In the genomic region with DNA sequence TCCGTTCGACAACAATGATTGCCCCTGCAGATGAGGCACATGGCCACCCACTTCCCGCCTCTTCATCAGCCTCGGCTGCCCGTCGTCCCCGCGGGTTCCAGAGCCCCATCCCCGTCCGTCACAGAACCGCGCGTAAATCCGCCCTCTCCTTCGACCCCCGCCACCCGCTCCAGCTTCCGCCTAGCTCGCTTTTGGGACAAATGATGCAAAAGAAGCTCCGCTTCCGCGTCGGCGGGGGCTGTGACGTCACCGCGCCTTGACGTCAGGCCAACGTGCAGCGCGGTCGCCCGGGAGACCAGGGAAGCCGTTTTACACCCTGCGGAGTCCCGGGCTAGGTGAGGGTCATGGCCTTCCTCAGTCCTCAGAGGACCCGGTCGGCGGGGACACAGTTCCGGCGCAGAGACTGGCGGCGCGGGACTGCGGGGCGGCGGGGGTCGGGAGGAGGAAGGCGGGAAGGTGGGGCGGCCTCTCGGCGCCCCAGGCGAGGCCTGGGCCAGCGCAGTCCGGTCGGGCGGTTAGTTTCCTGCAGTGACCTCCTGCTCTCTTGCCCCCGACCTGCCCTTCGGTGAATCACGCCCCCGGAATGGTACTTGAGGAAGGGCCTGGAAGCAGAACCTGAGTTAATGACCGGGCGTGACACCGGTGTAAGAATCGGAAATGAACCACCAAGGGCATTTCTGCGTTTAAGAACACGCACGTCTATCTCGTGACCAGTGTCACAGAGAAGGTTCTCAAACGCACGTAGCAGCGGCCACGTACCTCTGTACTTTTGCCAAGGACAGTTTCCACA, we compare ENCODE assay signal across 8 mouse cellular contexts. TPM values are rescaled to one million over a fixed set of nuclear protein-coding genes. Genes with fewer than 3 reads are reported as not detected.
A peak's percentile ranks its signal among the peaks of the same experiment; 100 is the strongest.
DNase-seq lines count a peak whose midpoint lies in the region; ATAC-seq and TF ChIP-seq lines count a peak whose summit lies in the region.

Gene Lekr1, plus strand, starts transcription at position 252 of the 790 bp plus-strand sequence.

- peak; percentile 86 for ATAC-seq in cerebellum, adult (ENCODE audit: insufficient number of reproducible peaks, low FRiP score, low TSS enrichment)
- peak; percentile 95 for ATAC-seq in forebrain, embryonic 14.5 days
- ATAC-seq in liver, embryonic 16.5 days (ENCODE audit: low read depth), result peak; percentile 89
- peak; percentile 94 for ATAC-seq in neural tube, embryonic 12.5 days (ENCODE audit: low FRiP score, low read depth)
- ATAC-seq in stomach, postnatal 0 days (ENCODE audit: low FRiP score, low TSS enrichment), result peak; percentile 91

- peak; percentile 81 for TF ChIP-seq POLR2A in CH12.LX (IDR thresholded peaks at IDR 0.05; ENCODE audit: low read depth, low read length)

- no peak for TF ChIP-seq RAD21 in CH12.LX (IDR thresholded peaks at IDR 0.05; ENCODE audit: low read depth, low read length)

- in situ Hi-C loops in CH12.LX (cut with MboI; ENCODE audit: low pct_ligation_motif_present, low pct_unique_long_range_greater_than_20kb, low sequenced_read_pairs), result loop anchor here (25.0 kb wide), 1 partner anchor 279 kb away; the partner anchor contains the start of gene Ssr3

- peak within 1 kb of the TSS; percentile 18; the same call in 1 of the 2 replicates for H3K27ac ChIP-seq in CH12.LX (ENCODE audit: insufficient read depth, low read depth)
- peak within 1 kb of the TSS; percentile 65; the same call in 1 of the 2 replicates for H3K27ac ChIP-seq in forebrain, embryonic 14.5 days (ENCODE audit: low read depth, low read length)
- H3K27ac ChIP-seq in liver, embryonic 16.5 days (ENCODE audit: low read length), result peak within 1 kb of the TSS; percentile 42; the same call in 1 of the 2 replicates
- H3K27ac ChIP-seq in neural tube, embryonic 12.5 days, result peak within 1 kb of the TSS; percentile 57; the same call in 1 of the 2 replicates
- peak within 1 kb of the TSS; percentile 78 for H3K27ac ChIP-seq in stomach, postnatal 0 days (replicated peaks)

- H3K9me3 ChIP-seq in CH12.LX (replicated peaks; ENCODE audit: low read length), result no peaks in the 10 kb centered on the region
- H3K9me3 ChIP-seq in forebrain, embryonic 14.5 days (replicated peaks; ENCODE audit: control insufficient read depth, low read length), result no peaks in the 10 kb centered on the region
- H3K9me3 ChIP-seq in liver, embryonic 16.5 days (replicated peaks; ENCODE audit: control insufficient read depth, low read length), result no peaks in the 10 kb centered on the region
- H3K9me3 ChIP-seq in neural tube, embryonic 12.5 days, result no peaks in the 10 kb centered on the region
- H3K9me3 ChIP-seq in stomach, postnatal 0 days (ENCODE audit: control insufficient read depth, low read length), result no peaks in the 10 kb centered on the region

- DNase-seq in CH12.LX (ENCODE audit: extremely low read depth), result peak; percentile 42
- peak; percentile 93 for DNase-seq in forebrain, embryonic 14.5 days (ENCODE audit: low spot score)
- peak; percentile 91 to 93 for DNase-seq in heart, postnatal 14 days
- peak; percentile 46 for DNase-seq in large intestine, adult 2 months (ENCODE audit: low read depth, low spot score)
- peak; percentile 90 for DNase-seq in stomach, postnatal 0 days (ENCODE audit: low spot score)

- H3K4me3 ChIP-seq in CH12.LX (replicated peaks in 1 of 3; ENCODE audit: low read depth in 2 of 3, low read length in 2 of 3, poor library complexity in 1 of 3), result peak within 1 kb of the TSS; percentile 46 to 64 (median 55)
- peak within 1 kb of the TSS; percentile 68 for H3K4me3 ChIP-seq in forebrain, embryonic 14.5 days (ENCODE audit: low read depth, low read length)
- peak within 1 kb of the TSS; percentile 75 for H3K4me3 ChIP-seq in liver, embryonic 16.5 days (ENCODE audit: low read depth, low read length)
- peak within 1 kb of the TSS; percentile 63 for H3K4me3 ChIP-seq in neural tube, embryonic 12.5 days
- H3K4me3 ChIP-seq in stomach, postnatal 0 days (ENCODE audit: low read depth, low read length), result peak within 1 kb of the TSS; percentile 73

- no peaks in the 10 kb centered on the region for H3K36me3 ChIP-seq in CH12.LX (replicated peaks in 1 of 2; ENCODE audit: control insufficient read depth in 1 of 2, insufficient read depth in 1 of 2, low read length in 1 of 2)
- no peaks in the 10 kb centered on the region for H3K36me3 ChIP-seq in forebrain, embryonic 14.5 days (ENCODE audit: control insufficient read depth, insufficient read depth, low read length)
- no peaks in the 10 kb centered on the region for H3K36me3 ChIP-seq in liver, embryonic 16.5 days (ENCODE audit: control insufficient read depth, insufficient read depth)
- no peaks in the 10 kb centered on the region for H3K36me3 ChIP-seq in neural tube, embryonic 12.5 days
- H3K36me3 ChIP-seq in stomach, postnatal 0 days (ENCODE audit: control insufficient read depth, insufficient read depth, low read length), result no peaks in the 10 kb centered on the region

- intact Hi-C loops in heart, postnatal 14 days (cut with DNase I), result loop anchor here (5.0 kb wide), 3 partner anchors 196 to 274 kb away; partner anchors contain the start of gene Ssr3

- TF ChIP-seq EP300 in CH12.LX (IDR thresholded peaks at IDR 0.05; ENCODE audit: low read length), result no peak
- TF ChIP-seq EP300 in stomach, postnatal 0 days (optimal IDR thresholded peaks at IDR 0.05), result no peak

- WGBS in forebrain, embryonic 14.5 days, result 3% methylated on average over 72 of the region's 73 CpGs
- 1% methylated on average over 73 of the region's 73 CpGs for WGBS in large intestine, adult 2 months
- 1% methylated on average over 73 of the region's 73 CpGs for WGBS in liver, embryonic 16.5 days (ENCODE audit: insufficient replicate concordance)
- 2% methylated on average over 72 of the region's 73 CpGs for WGBS in neural tube, embryonic 12.5 days
- WGBS in stomach, postnatal 0 days, result under 1% methylated on average over 73 of the region's 73 CpGs

- dilution Hi-C loops in CH12.LX (cut with MboI; ENCODE audit: extremely low pct_ligation_motif_present, extremely low pct_unique_long_range_greater_than_20kb, low sequenced_read_pairs), result no loop called here

- H3K4me2 ChIP-seq in CH12.LX (ENCODE audit: insufficient read depth, low read depth, poor library complexity, severe bottlenecking), result peak within 1 kb of the TSS; percentile 80
- peak within 1 kb of the TSS; percentile 72 for H3K4me2 ChIP-seq in forebrain, embryonic 14.5 days (ENCODE audit: low read length)
- peak within 1 kb of the TSS; percentile 85 for H3K4me2 ChIP-seq in liver, embryonic 16.5 days (ENCODE audit: low read depth, low read length)
- H3K4me2 ChIP-seq in neural tube, embryonic 12.5 days (replicated peaks), result peak within 1 kb of the TSS; percentile 70
- H3K4me2 ChIP-seq in stomach, postnatal 0 days (replicated peaks; ENCODE audit: low read depth), result peak within 1 kb of the TSS; percentile 94

- H3K4me1 ChIP-seq in CH12.LX (ENCODE audit: control insufficient read depth in 1 of 2, insufficient read depth in 2 of 2), result peaks cover 8 to 25% of the 10 kb centered on the region in 2 experiments
- H3K4me1 ChIP-seq in forebrain, embryonic 14.5 days (ENCODE audit: control insufficient read depth, insufficient read depth, low read length), result peaks cover 10% of the 10 kb centered on the region; the same call in 1 of the 2 replicates
- H3K4me1 ChIP-seq in liver, embryonic 16.5 days (ENCODE audit: control insufficient read depth, low read depth, low read length), result peaks cover 4% of the 10 kb centered on the region
- no peaks in the 10 kb centered on the region for H3K4me1 ChIP-seq in neural tube, embryonic 12.5 days
- no peaks in the 10 kb centered on the region for H3K4me1 ChIP-seq in stomach, postnatal 0 days (replicated peaks; ENCODE audit: control insufficient read depth, insufficient read depth)

- no peaks in the 10 kb centered on the region for H3K79me2 ChIP-seq in CH12.LX (replicated peaks; ENCODE audit: control insufficient read depth, extremely low read depth, insufficient read depth, poor library complexity, severe bottlenecking)

- H3K9ac ChIP-seq in CH12.LX (ENCODE audit: insufficient read depth, low read depth), result peak within 1 kb of the TSS; percentile 94
- H3K9ac ChIP-seq in forebrain, embryonic 14.5 days (ENCODE audit: low read length), result peak within 1 kb of the TSS; percentile 75
- peak within 1 kb of the TSS; percentile 72 for H3K9ac ChIP-seq in liver, embryonic 16.5 days (ENCODE audit: low read depth, low read length)
- H3K9ac ChIP-seq in neural tube, embryonic 12.5 days, result peak within 1 kb of the TSS; percentile 56
- peak within 1 kb of the TSS; percentile 72 for H3K9ac ChIP-seq in stomach, postnatal 0 days (ENCODE audit: low read length)

- H3K27me3 ChIP-seq in CH12.LX (replicated peaks), result no peaks in the 10 kb centered on the region
- no peaks in the 10 kb centered on the region for H3K27me3 ChIP-seq in forebrain, embryonic 14.5 days (replicated peaks; ENCODE audit: control insufficient read depth, insufficient read depth, low read length)
- no peaks in the 10 kb centered on the region for H3K27me3 ChIP-seq in liver, embryonic 16.5 days (ENCODE audit: control insufficient read depth, insufficient read depth, low read depth, low read length)
- no peaks in the 10 kb centered on the region for H3K27me3 ChIP-seq in neural tube, embryonic 12.5 days (replicated peaks)
- no peaks in the 10 kb centered on the region for H3K27me3 ChIP-seq in stomach, postnatal 0 days (ENCODE audit: control insufficient read depth, insufficient read depth, low read length)

- TF ChIP-seq CTCF in CH12.LX (conservative IDR thresholded peaks at IDR 0.05 in 1 of 2, IDR thresholded peaks at IDR 0.05 in 1 of 2; ENCODE audit: low read depth in 2 of 2, low read length in 2 of 2), result no peak
- no peak for TF ChIP-seq CTCF in stomach, postnatal 0 days (IDR thresholded peaks at IDR 0.05; ENCODE audit: low read depth)

TF ChIP-seq in CH12.LX, 34 proteins besides CTCF, POLR2A, EP300 and RAD21 (continues in another document):
- no peak for TF ChIP-seq UBTF (IDR thresholded peaks at IDR 0.05; ENCODE audit: low read depth, low read length)
- peak; percentile 97 for TF ChIP-seq GABPA (IDR thresholded peaks at IDR 0.05; ENCODE audit: insufficient replicate concordance, low read depth, low read length)
- TF ChIP-seq HCFC1 (IDR thresholded peaks at IDR 0.05; ENCODE audit: low read depth, low read length), result peak; percentile 72
- 0 out of 2 replicates have a peak, but pooled peaks have one; percentile 18 for TF ChIP-seq MYC (IDR thresholded peaks at IDR 0.05; ENCODE audit: low read depth, low read length)
- no peak for TF ChIP-seq POLR2AphosphoS2 (IDR thresholded peaks at IDR 0.05; ENCODE audit: low read depth, low read length)
- TF ChIP-seq IRF4 (IDR thresholded peaks at IDR 0.05; ENCODE audit: low read depth, low read length), result peak; percentile 68

RNA-seq across cellular contexts. Expression of gene Lekr1, which starts in this region (rescaled TPM):
- 0.92 and 1.4 TPM in 2 replicates for total RNA-seq in CH12.LX (2012; rRNA removed)
- 0.47 and 0.78 TPM in 2 replicates for total RNA-seq in CH12.LX (2014; rRNA removed)
- 0.17 and 0.26 TPM in 2 replicates for polyA plus RNA-seq in CH12.LX (2012; ENCODE audit: insufficient read length, low read depth)
- polyA plus RNA-seq in forebrain, embryonic 14.5 days (2014; fragmentation: Nextera tagmentation; extraction: Ambion mirVana), result 5.5 and 7.6 TPM in 2 replicates
- total RNA-seq in heart, postnatal 14 days (2021), result 1 to 10 TPM; 3.1 to 3.3 TPM
- 0.45 and 0.78 TPM in 2 replicates for polyA plus RNA-seq in large intestine, adult 2 months (2012; rRNA removed)
- polyA plus RNA-seq in liver, embryonic 16.5 days (2015; fragmentation: Nextera tagmentation; extraction: Ambion mirVana), result 0.94 and 1.1 TPM in 2 replicates
- polyA plus RNA-seq in neural tube, embryonic 12.5 days (2016; fragmentation: Nextera tagmentation; extraction: Ambion mirVana), result 6.1 and 7.6 TPM in 2 replicates
- 3.3 and 4.0 TPM in 2 replicates for polyA plus RNA-seq in stomach, postnatal 0 days (2015; fragmentation: Nextera tagmentation; extraction: Ambion mirVana)

Comparison
In these comparisons a context has a peak if more than half of its experiments do, and no peak if none do; other contexts are left out.
1. Peak in every context shown above with its lines: DNase-seq, ATAC-seq, H3K4me3 ChIP-seq and H3K27ac ChIP-seq.
2. Peak in DNase-seq in large intestine, adult 2 months; RNA of the gene not detected or under 1 TPM.
3. DNase-seq: peak in every context shown above with its lines; median percentile 93 in forebrain, embryonic 14.5 days; 92 in heart, postnatal 14 days; 90 in stomach, postnatal 0 days; 46 in large intestine, adult 2 months; 42 in CH12.LX.
4. H3K27ac ChIP-seq: peak in every context shown above with its lines; median percentile 78 in stomach, postnatal 0 days; 65 in forebrain, embryonic 14.5 days; 57 in neural tube, embryonic 12.5 days; 42 in liver, embryonic 16.5 days; 18 in CH12.LX.